Mouse (Mus musculus) kidney, embryonic 15.5 days (tissue): ENCODE data around the gene Dennd2a. TPM values are rescaled to one million over a fixed set of nuclear protein-coding genes. Genes with fewer than 3 reads are reported as not detected.
"Not testable (repeated sequence)": the region's sequence is repeated elsewhere in the genome, so short reads cannot be mapped to it uniquely, and the experiment has no call there.

Experiments
- ATAC-seq: fragments of 200-750 bp; cut with Nextera tagmentation; replicated peaks from 2 replicates; pipeline ENCODE4 v1.8.0; 2017; ENCODE audit warnings: moderate TSS enrichment; ENCODE audit not compliant: low FRiP score
- H3K27ac ChIP-seq: fragments of 300-500 bp; sonication (generic); 2 replicates; pipeline ENCODE4 v1.5.1; 2015; ENCODE audit warnings: mild to moderate bottlenecking, inconsistent platforms
- H3K27me3 ChIP-seq: fragments of 300-500 bp; sonication (generic); 2 replicates; pipeline ENCODE4 v1.6.1; 2015; ENCODE audit warnings: inconsistent platforms
- H3K36me3 ChIP-seq: fragments of 300-500 bp; sonication (generic); 2 replicates; pipeline ENCODE4 v1.6.1; 2015; ENCODE audit warnings: inconsistent platforms
- H3K4me1 ChIP-seq: fragments of 300-500 bp; sonication (generic); 2 replicates; pipeline ENCODE4 v1.6.1; 2015; ENCODE audit warnings: inconsistent platforms
- H3K4me2 ChIP-seq: fragments of 300-500 bp; sonication (generic); 2 replicates; pipeline ENCODE4 v1.6.1; 2015; ENCODE audit warnings: moderate library complexity, mild to moderate bottlenecking, inconsistent platforms
- H3K4me3 ChIP-seq: fragments of 300-500 bp; sonication (generic); replicated peaks from 2 replicates; pipeline ENCODE4 v1.5.1; 2015; ENCODE audit warnings: mild to moderate bottlenecking, inconsistent platforms
- H3K9ac ChIP-seq: fragments of 300-500 bp; sonication (generic); 2 replicates; pipeline ENCODE4 v1.6.1; 2015; ENCODE audit warnings: mild to moderate bottlenecking, inconsistent platforms
- H3K9me3 ChIP-seq: fragments of 300-500 bp; sonication (generic); replicated peaks from 2 replicates; pipeline ENCODE4 v1.6.1; 2016; ENCODE audit warnings: inconsistent platforms
- WGBS: fragments of 180-500 bp; shearing (Covaris S2); methylation state at CpG from one replicate; pipeline ENCODE4 v1.1.7; 2015; ENCODE audit warnings: mixed read lengths; 5-methylcytosine and 5-hydroxymethylcytosine counted together
- polyA plus RNA-seq: library from polyadenylated mRNA; unstranded; fragments of >200 nt; fragmentation: Nextera tagmentation; extraction: Ambion mirVana; gene quantifications from 2 replicates; pipeline ENCODE4 v1.2.1, GENCODE M21; 2015

Gene Dennd2a
- polyA plus RNA-seq, 1 experiment from 2014 or later = 24.0 TPM

- H3K4me1 ChIP-seq = no peaks in the 10 kb centered on the region
- H3K4me3 ChIP-seq = no peak overlapping the region
- no peaks in the 10 kb centered on the region for H3K27me3 ChIP-seq
- peaks cover 7% of the 10 kb centered on the region for H3K36me3 ChIP-seq
- no peak overlapping the region for H3K4me2 ChIP-seq
- no peak overlapping the region for H3K9ac ChIP-seq
- H3K27ac ChIP-seq = no peak overlapping the region
- no peak for ATAC-seq
- 32% methylated on average over 8 of the region's 8 CpGs for WGBS
- peaks cover 4% of the 10 kb centered on the region; the same call in 1 of the 2 replicates for H3K9me3 ChIP-seq
These were observed 102.1 kb downstream of the Dennd2a start for GRCm38 (mm10) chr6:39455339-39456160.

GRCm38 (mm10) chr6:39454616-39455015 lies 103.1 kb downstream of the Dennd2a start:
- no peak for ATAC-seq
- Histone ChIP-seq H3K27me3 (no peaks in the 10 kb centered on the region), H3K9me3 (no peaks in the 10 kb centered on the region), H3K4me2 (no peak overlapping the region), H3K36me3 (no peaks in the 10 kb centered on the region), H3K4me1 (no peaks in the 10 kb centered on the region), H3K4me3 (no peak overlapping the region), H3K9ac (no peak overlapping the region), H3K27ac (no peak overlapping the region)
- 42% methylated on average over 2 of the region's 2 CpGs for WGBS

DNA sequence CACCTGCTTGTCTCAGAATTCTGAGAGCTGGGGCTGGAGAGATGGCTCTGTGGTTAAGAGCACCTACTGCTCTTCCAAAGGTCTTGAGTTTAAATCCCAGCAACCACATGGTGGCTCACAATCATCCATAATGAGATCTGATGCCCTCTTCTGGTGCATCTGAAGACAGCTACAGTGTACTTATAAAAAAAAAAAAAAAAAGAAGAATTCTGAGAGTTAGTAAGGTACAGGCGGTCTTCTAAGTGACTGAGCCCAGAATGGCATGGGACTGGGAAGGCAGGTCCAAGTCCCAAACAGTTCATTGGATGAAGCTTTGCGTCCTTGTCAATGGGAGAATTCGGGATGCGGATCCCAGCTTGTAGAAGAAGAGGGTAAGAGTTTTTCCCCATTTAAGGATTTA lies 104.1 kb downstream of the Dennd2a start:
- WGBS = 94% methylated on average over 4 of the region's 4 CpGs
- H3K4me1 ChIP-seq = no peaks in the 10 kb centered on the region

GRCm38 (mm10) chr6:39451033-39451432 lies 106.6 kb downstream of the Dennd2a start:
- no peak for ATAC-seq
- no peaks in the 10 kb centered on the region for H3K36me3 ChIP-seq
- 76% methylated on average over 3 of the region's 3 CpGs for WGBS
- H3K9me3 ChIP-seq = no peaks in the 10 kb centered on the region
- H3K9ac ChIP-seq = no peak overlapping the region
- no peaks in the 10 kb centered on the region for H3K4me1 ChIP-seq
- H3K27me3 ChIP-seq = no peaks in the 10 kb centered on the region
- no peak overlapping the region for H3K4me2 ChIP-seq
- H3K4me3 ChIP-seq = no peak overlapping the region
- H3K27ac ChIP-seq = no peak overlapping the region

More for the DNA sequence above, 104.1 kb downstream of the Dennd2a start:
- Histone ChIP-seq H3K9ac (no peak overlapping the region), H3K9me3 (no peaks in the 10 kb centered on the region), H3K27ac (no peak overlapping the region), H3K36me3 (no peaks in the 10 kb centered on the region), H3K4me3 (no peak overlapping the region), H3K4me2 (no peak overlapping the region), H3K27me3 (no peaks in the 10 kb centered on the region)
- no peak for ATAC-seq

- ATAC-seq = no peak
- H3K4me3 ChIP-seq = no peak overlapping the region
- H3K36me3 ChIP-seq = no peaks in the 10 kb centered on the region
- H3K9ac ChIP-seq = no peak overlapping the region
- no peak overlapping the region for H3K4me2 ChIP-seq
- no peaks in the 10 kb centered on the region for H3K4me1 ChIP-seq
- no peaks in the 10 kb centered on the region for H3K27me3 ChIP-seq
- no peaks in the 10 kb centered on the region for H3K9me3 ChIP-seq
- 92% methylated on average over 4 of the region's 4 CpGs for WGBS
- H3K27ac ChIP-seq = no peak overlapping the region
These were observed 107.1 kb downstream of the Dennd2a start for GRCm38 (mm10) chr6:39450580-39450979.

DNA sequence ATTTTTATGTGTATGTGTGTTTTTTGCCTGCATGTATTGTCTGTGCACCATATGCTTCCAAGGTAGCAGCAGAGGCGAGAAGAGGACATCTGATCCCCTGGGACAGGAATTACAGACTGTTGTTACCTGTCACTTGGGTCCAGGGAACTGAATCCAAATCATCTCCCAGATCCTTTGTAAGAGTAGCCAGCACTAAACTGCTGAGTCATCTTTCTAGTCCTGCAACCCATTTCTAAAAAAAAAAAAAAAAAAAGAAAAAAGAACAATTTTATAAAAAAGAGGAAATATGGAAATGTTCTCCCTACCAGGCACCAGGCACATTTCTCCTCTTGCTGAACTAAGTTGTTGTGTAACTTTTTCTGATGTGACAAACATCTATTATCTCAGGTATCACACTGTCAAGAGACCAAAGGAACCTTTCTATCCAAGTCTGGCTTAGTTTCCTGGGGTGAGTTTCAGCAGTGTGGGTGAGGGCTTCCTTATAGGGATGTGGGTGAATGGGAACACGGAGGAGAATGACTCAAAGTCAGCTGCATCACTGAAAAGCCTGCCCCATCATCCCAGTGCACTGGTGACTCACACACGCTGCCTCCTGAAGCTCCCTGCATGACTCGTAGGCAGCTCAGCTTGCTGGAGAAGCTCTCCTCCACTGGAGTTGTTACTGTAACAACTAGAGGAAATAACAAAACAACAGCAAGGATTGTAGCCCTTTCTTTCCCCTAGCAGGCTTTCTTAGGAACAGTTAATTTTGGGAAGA lies 110.1 kb downstream of the Dennd2a start:
- Histone ChIP-seq H3K4me1 (no peaks in the 10 kb centered on the region), H3K4me3 (no peak overlapping the region), H3K27ac (no peak overlapping the region), H3K9ac (no peak overlapping the region), H3K36me3 (no peaks in the 10 kb centered on the region), H3K4me2 (no peak overlapping the region), H3K27me3 (no peaks in the 10 kb centered on the region), H3K9me3 (no peaks in the 10 kb centered on the region)
- ATAC-seq = no peak
- 45% methylated on average over 4 of the region's 4 CpGs for WGBS

- 38% methylated on average over 19 of the region's 19 CpGs for WGBS
- no peaks in the 10 kb centered on the region for H3K4me1 ChIP-seq
- no peak for ATAC-seq
- H3K9ac ChIP-seq = no peak overlapping the region
- no peaks in the 10 kb centered on the region for H3K9me3 ChIP-seq
- H3K4me3 ChIP-seq = no peak overlapping the region
- H3K27ac ChIP-seq = no peak overlapping the region
- H3K4me2 ChIP-seq = peak overlapping the region; percentile 29
- H3K36me3 ChIP-seq = no peaks in the 10 kb centered on the region
- H3K27me3 ChIP-seq = no peaks in the 10 kb centered on the region
These were observed 111.7 kb downstream of the Dennd2a start for GRCm38 (mm10) chr6:39445801-39446572.

DNA sequence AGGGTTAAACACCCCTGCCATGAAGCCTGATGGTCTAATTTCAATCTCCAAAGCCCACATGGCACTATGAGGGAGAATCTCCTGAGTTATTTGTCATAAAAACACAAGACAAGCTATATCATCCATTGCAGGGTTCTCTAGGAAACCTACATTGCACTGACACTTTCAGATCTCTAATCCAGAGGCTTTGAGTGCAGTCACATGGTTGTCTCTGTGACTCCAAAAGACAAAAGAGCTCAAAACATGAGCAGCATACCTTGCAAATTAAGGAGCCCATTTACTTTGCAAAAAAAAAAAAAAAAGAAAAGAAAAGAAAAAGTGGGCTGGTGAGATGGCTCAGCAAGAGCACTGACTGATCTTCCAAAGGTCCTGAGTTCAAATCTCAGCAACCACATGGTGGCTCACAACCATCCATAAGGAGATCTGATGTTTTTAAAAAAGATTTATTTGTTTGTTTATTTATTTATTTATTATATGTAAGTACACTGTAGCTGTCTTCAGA lies 114.8 kb downstream of the Dennd2a start:
- H3K4me3 ChIP-seq = no peak overlapping the region
- H3K9me3 ChIP-seq = no peaks in the 10 kb centered on the region
- H3K36me3 ChIP-seq = no peaks in the 10 kb centered on the region
- no peak for ATAC-seq
- no peak overlapping the region for H3K4me2 ChIP-seq
- no peaks in the 10 kb centered on the region for H3K27me3 ChIP-seq
- H3K9ac ChIP-seq = no peak overlapping the region
- H3K4me1 ChIP-seq = no peaks in the 10 kb centered on the region
- no peak overlapping the region for H3K27ac ChIP-seq

DNA sequence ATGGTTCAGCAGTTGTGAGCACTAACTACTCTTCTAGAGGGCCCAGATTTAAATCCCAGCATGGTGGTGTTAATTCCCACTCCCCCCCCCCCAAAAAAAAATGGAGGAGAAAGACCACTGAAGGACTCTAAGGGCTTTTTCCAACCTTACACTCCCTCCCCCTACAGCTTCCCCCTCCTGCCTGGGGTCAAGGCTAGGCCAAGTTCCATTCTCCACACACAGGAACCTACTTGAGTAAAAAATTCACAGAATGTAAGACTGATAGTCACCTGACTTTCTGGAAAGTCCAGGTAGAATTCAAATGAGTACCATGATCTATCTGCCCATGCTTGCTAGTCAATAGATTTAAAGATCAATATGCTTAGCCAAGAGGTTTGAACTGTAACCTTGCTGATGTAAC lies 117.5 kb downstream of the Dennd2a start:
- Histone ChIP-seq H3K4me3 (no peak overlapping the region), H3K4me1 (no peaks in the 10 kb centered on the region), H3K9ac (no peak overlapping the region), H3K9me3 (no peaks in the 10 kb centered on the region), H3K36me3 (no peaks in the 10 kb centered on the region), H3K27me3 (no peaks in the 10 kb centered on the region), H3K27ac (no peak overlapping the region), H3K4me2 (no peak overlapping the region)
- no peak for ATAC-seq

GRCm38 (mm10) chr6:39437519-39437918 lies 120.1 kb downstream of the Dennd2a start:
- H3K9me3 ChIP-seq, H3K27ac ChIP-seq, H3K4me2 ChIP-seq, H3K27me3 ChIP-seq, H3K9ac ChIP-seq, H3K4me1 ChIP-seq, H3K36me3 ChIP-seq, ATAC-seq, H3K4me3 ChIP-seq: not testable (repeated sequence)
- 89% methylated on average over 6 of the region's 6 CpGs for WGBS

DNA sequence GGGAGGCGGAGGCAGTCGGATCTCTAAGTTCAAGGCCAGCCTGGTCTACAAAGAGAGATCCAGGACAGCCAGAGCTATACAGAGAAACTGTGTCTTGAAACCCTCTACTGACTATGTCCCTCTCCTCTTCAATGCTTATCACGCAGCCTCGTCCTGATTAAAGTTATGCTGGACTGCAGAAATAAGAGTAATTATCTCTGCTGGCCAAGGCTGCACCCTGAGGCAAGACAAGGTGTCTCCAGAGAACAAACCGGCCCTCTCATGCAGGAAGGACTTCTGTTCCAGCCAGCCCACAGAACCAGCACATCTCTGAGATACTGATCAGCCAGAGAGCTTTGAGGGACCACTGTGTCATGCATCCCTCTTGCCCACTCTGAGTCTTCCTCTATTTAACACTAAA lies 121.8 kb downstream of the Dennd2a start:
- H3K9me3 ChIP-seq = no peaks in the 10 kb centered on the region
- no peak for ATAC-seq
- no peak overlapping the region for H3K9ac ChIP-seq
- no peak overlapping the region for H3K4me3 ChIP-seq
- no peaks in the 10 kb centered on the region for H3K36me3 ChIP-seq
- no peaks in the 10 kb centered on the region for H3K27me3 ChIP-seq
- no peak overlapping the region for H3K27ac ChIP-seq
- 83% methylated on average over 5 of the region's 5 CpGs for WGBS
- no peak overlapping the region for H3K4me2 ChIP-seq
- no peaks in the 10 kb centered on the region for H3K4me1 ChIP-seq
